Mouse (Mus musculus) heart, embryonic 12.5 days (tissue): Measurements from ENCODE around the gene Mtmr2. TPM values are rescaled to one million over a fixed set of nuclear protein-coding genes. Genes with fewer than 3 reads are reported as not detected.

Source experiments
- ATAC-seq: fragments of 200-750 bp; cut with Nextera tagmentation; 2 replicates; pipeline ENCODE4 v1.8.0; 2017; ENCODE audit warnings: moderate TSS enrichment, moderate library complexity; ENCODE audit not compliant: insufficient number of reproducible peaks, low FRiP score
- H3K27ac ChIP-seq: fragments of 300-500 bp; sonication (generic); 2 replicates; pipeline ENCODE4 v1.5.1; 2016; ENCODE audit warnings: mild to moderate bottlenecking, moderate library complexity; ENCODE audit not compliant: poor library complexity, severe bottlenecking
- H3K27me3 ChIP-seq: fragments of 300-500 bp; sonication (generic); replicated peaks from 2 replicates; pipeline ENCODE4 v1.6.1; 2016; ENCODE audit warnings: mild to moderate bottlenecking, moderate library complexity
- H3K36me3 ChIP-seq: fragments of 300-500 bp; sonication (generic); 2 replicates; pipeline ENCODE4 v1.6.1; 2016; ENCODE audit warnings: mild to moderate bottlenecking, moderate library complexity
- H3K4me1 ChIP-seq: fragments of 300-500 bp; sonication (generic); replicated peaks from 2 replicates; pipeline ENCODE4 v1.6.1; 2016; ENCODE audit warnings: mild to moderate bottlenecking
- H3K4me2 ChIP-seq: fragments of 300-500 bp; sonication (generic); 2 replicates; pipeline ENCODE4 v1.6.1; 2016; ENCODE audit warnings: mild to moderate bottlenecking, moderate library complexity
- H3K4me3 ChIP-seq: fragments of 300-500 bp; sonication (generic); 2 replicates; pipeline ENCODE4 v1.5.1; 2016; ENCODE audit warnings: mild to moderate bottlenecking
- H3K9ac ChIP-seq: fragments of 300-500 bp; sonication (generic); 2 replicates; pipeline ENCODE4 v1.6.1; 2016; ENCODE audit warnings: mild to moderate bottlenecking, moderate library complexity
- H3K9me3 ChIP-seq: fragments of 300-500 bp; sonication (generic); replicated peaks from 2 replicates; pipeline ENCODE4 v1.6.1; 2016; ENCODE audit warnings: mild to moderate bottlenecking, moderate library complexity
- WGBS: fragments of 180-500 bp; shearing (Covaris S2); methylation state at CpG from one replicate; pipeline ENCODE4 v1.1.7; 2016; 5-methylcytosine and 5-hydroxymethylcytosine counted together
- polyA plus RNA-seq: library from polyadenylated mRNA; unstranded; fragments of >200 nt; fragmentation: Nextera tagmentation; extraction: Ambion mirVana; gene quantifications from 2 replicates; pipeline ENCODE4 v1.2.1, GENCODE M21; 2016

Mtmr2 gene
- polyA plus RNA-seq, 1 experiment from 2014 or later, result 57.9 TPM

DNA sequence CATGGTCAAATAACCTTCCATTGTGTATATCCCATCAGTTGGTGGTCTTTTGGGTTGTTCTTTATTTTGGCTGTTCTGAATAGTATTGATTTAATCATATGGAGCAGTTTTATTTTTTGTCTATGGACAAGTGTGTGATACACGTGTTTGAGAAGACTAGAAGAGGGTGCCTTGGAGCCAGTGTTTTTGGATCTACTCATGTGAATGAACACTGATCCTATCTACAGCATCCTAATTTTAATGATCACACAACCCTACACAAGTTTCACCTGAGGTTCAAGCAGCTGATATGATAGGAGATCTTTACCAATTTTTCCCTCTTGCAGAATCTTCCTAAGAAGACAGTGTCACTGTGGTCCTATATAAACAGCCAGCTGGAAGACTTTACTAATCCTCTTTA, 56.3 kb downstream of the Mtmr2 start:
- peaks cover 62% of the 10 kb centered on the region for H3K36me3 ChIP-seq

DNA sequence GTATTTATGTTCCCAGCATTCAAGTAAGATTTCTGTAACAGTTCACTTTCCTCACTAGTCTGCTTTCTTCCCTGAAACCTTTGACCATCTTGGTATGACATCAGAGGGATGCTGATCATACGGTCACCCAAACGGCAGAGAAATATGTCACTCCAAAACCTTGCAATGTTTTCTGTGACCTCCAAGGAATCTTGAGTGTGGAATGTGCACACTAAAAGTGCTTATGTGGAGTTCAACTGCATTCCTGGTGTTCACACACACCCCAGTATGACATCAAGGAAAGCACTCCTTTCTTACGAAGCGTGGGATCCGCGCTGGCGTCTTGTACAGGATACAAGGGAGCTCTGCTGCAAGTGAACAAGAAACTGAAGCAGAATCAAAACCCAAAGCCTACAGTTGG, 58.6 kb downstream of the Mtmr2 start:
- no peak overlapping the region for H3K27ac ChIP-seq
- H3K36me3 ChIP-seq, result peaks cover 69% of the 10 kb centered on the region
- no peaks in the 10 kb centered on the region for H3K27me3 ChIP-seq
- no peak overlapping the region for H3K9ac ChIP-seq
- no peak overlapping the region for H3K4me3 ChIP-seq
- ATAC-seq, result no peak
- no peak overlapping the region for H3K4me2 ChIP-seq
- H3K9me3 ChIP-seq, result no peaks in the 10 kb centered on the region
- H3K4me1 ChIP-seq, result no peaks in the 10 kb centered on the region
- WGBS, result 93% methylated on average over 7 of the region's 7 CpGs

More for the DNA sequence above, 56.3 kb downstream of the Mtmr2 start:
- H3K9ac ChIP-seq, result no peak overlapping the region
- no peak overlapping the region for H3K4me2 ChIP-seq
- WGBS, result 86% methylated on average over 1 of the region's 1 CpGs
- no peaks in the 10 kb centered on the region for H3K4me1 ChIP-seq
- H3K4me3 ChIP-seq, result no peak overlapping the region
- H3K9me3 ChIP-seq, result no peaks in the 10 kb centered on the region
- no peak overlapping the region for H3K27ac ChIP-seq
- no peak for ATAC-seq
- no peaks in the 10 kb centered on the region for H3K27me3 ChIP-seq

DNA sequence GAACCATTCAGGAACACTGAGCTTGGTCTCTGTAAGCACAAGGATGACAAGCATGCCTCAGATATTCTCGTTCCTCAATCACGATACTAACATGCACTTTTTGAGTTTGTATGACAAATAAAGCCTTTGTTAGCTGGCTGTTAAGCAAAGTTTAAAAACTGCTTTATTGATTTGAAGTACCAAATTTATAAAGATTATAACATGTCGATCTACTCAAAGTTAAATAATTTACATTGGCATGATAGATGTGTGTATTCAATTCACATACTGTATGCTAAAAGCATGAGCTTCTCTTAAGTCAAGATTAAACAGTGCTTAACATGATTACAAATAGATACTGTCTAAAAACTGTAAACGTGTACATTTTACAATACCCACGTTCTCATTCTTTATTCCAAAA, 59.4 kb downstream of the Mtmr2 start:
- H3K9me3 ChIP-seq, result no peaks in the 10 kb centered on the region
- no peaks in the 10 kb centered on the region for H3K4me1 ChIP-seq
- no peaks in the 10 kb centered on the region for H3K27me3 ChIP-seq
- no peak overlapping the region for H3K4me2 ChIP-seq
- 90% methylated on average over 5 of the region's 5 CpGs for WGBS
- H3K9ac ChIP-seq, result no peak overlapping the region
- H3K36me3 ChIP-seq, result peaks cover 76% of the 10 kb centered on the region
- no peak overlapping the region for H3K4me3 ChIP-seq
- no peak overlapping the region for H3K27ac ChIP-seq
- ATAC-seq, result no peak

- no peaks in the 10 kb centered on the region for H3K9me3 ChIP-seq
- no peak overlapping the region for H3K4me3 ChIP-seq
- H3K9ac ChIP-seq, result no peak overlapping the region
- H3K4me2 ChIP-seq, result no peak overlapping the region
- H3K27ac ChIP-seq, result no peak overlapping the region
- H3K4me1 ChIP-seq, result no peaks in the 10 kb centered on the region
- H3K36me3 ChIP-seq, result peaks cover 67% of the 10 kb centered on the region
- ATAC-seq, result no peak
- H3K27me3 ChIP-seq, result no peaks in the 10 kb centered on the region
Measured at GRCm38 (mm10) chr9:13809937-13810336, 61.7 kb downstream of the Mtmr2 start.

DNA sequence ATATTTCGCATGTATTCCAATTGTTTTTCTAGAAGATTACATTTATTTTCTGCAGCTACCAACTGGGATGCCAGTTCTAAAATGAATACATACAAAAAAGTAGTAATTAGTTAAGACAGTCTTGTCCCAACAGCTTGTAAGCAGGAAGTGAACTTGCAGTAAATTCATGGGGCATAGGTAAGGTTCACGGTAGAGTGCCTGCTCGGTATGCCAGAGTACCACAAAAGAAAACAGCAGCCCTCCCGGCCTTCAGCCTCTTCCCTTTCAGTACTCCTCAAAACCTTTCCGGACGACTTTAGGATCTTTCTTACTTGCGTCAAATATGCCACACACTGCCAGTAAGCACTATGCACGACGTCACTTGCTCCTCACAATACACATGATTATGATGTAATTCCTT, 70.2 kb downstream of the Mtmr2 start:
- Histone ChIP-seq H3K27ac (no peak overlapping the region), H3K27me3 (no peaks in the 10 kb centered on the region), H3K4me2 (no peak overlapping the region), H3K9me3 (no peaks in the 10 kb centered on the region), H3K9ac (no peak overlapping the region), H3K36me3 (peaks cover 68% of the 10 kb centered on the region), H3K4me1 (no peaks in the 10 kb centered on the region), H3K4me3 (no peak overlapping the region)
- 90% methylated on average over 9 of the region's 9 CpGs for WGBS
- ATAC-seq, result no peak

DNA sequence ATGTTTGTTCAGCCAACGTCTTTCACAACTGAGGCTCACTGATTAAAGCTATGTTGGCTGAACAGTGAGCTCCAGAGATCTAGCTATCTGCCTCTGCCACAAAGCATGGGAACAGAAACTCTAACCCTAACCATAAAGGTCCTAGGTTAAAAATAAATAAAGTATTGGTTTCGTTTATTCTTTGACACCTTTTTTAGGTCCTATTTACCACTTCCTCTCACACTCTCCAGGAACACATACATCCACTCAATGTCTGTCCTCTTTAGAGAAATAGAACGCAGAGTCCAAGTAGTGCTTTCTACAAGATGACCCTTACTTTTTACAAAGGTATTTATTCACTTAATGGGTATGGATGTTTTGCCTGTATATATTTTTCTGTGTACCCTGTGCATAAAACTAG, 72.6 kb downstream of the Mtmr2 start:
- peaks cover 15% of the 10 kb centered on the region for H3K4me1 ChIP-seq
- no peaks in the 10 kb centered on the region for H3K9me3 ChIP-seq
- H3K4me3 ChIP-seq, result no peak overlapping the region
- no peak overlapping the region for H3K4me2 ChIP-seq
- H3K36me3 ChIP-seq, result peaks cover 56% of the 10 kb centered on the region
- H3K9ac ChIP-seq, result no peak overlapping the region
- no peak for ATAC-seq
- H3K27ac ChIP-seq, result no peak overlapping the region
- no peaks in the 10 kb centered on the region for H3K27me3 ChIP-seq
- WGBS, result 96% methylated on average over 3 of the region's 3 CpGs

GRCm38 (mm10) chr9:13825896-13826295, 77.7 kb downstream of the Mtmr2 start:
- peak overlapping the region; percentile 98 for H3K27ac ChIP-seq
- 5% methylated on average over 8 of the region's 8 CpGs for WGBS
- H3K4me3 ChIP-seq, result peak overlapping the region; percentile 86
- peak overlapping the region; percentile 85 for H3K4me2 ChIP-seq
- no peaks in the 10 kb centered on the region for H3K9me3 ChIP-seq
- H3K9ac ChIP-seq, result peak overlapping the region; percentile 88
- H3K36me3 ChIP-seq, result peaks cover 17% of the 10 kb centered on the region
- H3K27me3 ChIP-seq, result no peaks in the 10 kb centered on the region
- peaks cover 19% of the 10 kb centered on the region for H3K4me1 ChIP-seq
- no peak for ATAC-seq

- ATAC-seq, result peak; percentile 39
- H3K4me3 ChIP-seq, result peak overlapping the region; percentile 86
- H3K36me3 ChIP-seq, result peaks cover 17% of the 10 kb centered on the region
- H3K4me2 ChIP-seq, result peak overlapping the region; percentile 85
- WGBS, result under 1% methylated on average over 31 of the region's 31 CpGs
- H3K27me3 ChIP-seq, result no peaks in the 10 kb centered on the region
- no peaks in the 10 kb centered on the region for H3K9me3 ChIP-seq
- peak overlapping the region; percentile 88 for H3K9ac ChIP-seq
- peak overlapping the region; percentile 98 for H3K27ac ChIP-seq
- H3K4me1 ChIP-seq, result peaks cover 19% of the 10 kb centered on the region
Measured at GRCm38 (mm10) chr9:13826391-13826805, 78.2 kb downstream of the Mtmr2 start.

DNA sequence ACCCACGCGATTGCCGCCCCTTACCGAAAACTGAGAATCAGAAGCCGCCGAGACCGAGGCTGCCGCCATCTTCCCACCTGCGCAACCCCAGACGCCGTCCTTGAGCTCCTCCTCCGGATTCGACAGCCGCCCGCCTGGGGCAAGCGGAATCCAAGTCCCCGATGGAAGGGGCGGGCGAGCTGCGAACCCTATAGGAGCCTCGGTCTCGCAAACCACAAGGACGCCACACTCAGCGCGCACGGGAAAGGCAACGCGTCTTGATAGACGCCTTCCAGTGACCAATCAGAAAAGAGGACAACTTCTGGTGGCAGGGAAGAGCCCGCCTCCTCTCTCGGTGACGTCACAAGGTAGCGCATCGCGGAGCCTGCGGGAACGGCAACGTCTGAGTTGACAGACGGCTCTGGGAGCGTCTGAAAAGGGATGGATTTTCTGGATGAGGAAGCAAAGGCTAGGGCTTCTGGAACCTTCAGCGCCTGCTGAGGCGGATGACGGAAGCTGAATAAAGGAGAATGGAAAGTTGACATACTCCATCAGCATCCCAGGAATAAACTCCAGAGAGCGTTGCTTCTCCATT, 78.7 kb downstream of the Mtmr2 start, which contains the start of gene Cep57:
Gene Cep57, minus strand, starts transcription at position 276 of the 574 bp plus-strand sequence.
- Histone ChIP-seq H3K27ac (peak within 1 kb of the TSS; percentile 98), H3K9ac (peak within 1 kb of the TSS; percentile 94), H3K4me1 (peaks cover 19% of the 10 kb centered on the region), H3K36me3 (peaks cover 22% of the 10 kb centered on the region), H3K4me2 (peak within 1 kb of the TSS; percentile 85), H3K4me3 (peak within 1 kb of the TSS; percentile 86), H3K27me3 (no peaks in the 10 kb centered on the region), H3K9me3 (no peaks in the 10 kb centered on the region)
- peak; percentile 93 for ATAC-seq
- WGBS, result under 1% methylated on average over 44 of the region's 44 CpGs

- peak; percentile 92 for ATAC-seq
- H3K4me1 ChIP-seq, result peaks cover 19% of the 10 kb centered on the region
- peaks cover 24% of the 10 kb centered on the region for H3K36me3 ChIP-seq
- peak within 1 kb of the TSS; percentile 98 for H3K27ac ChIP-seq
- H3K4me2 ChIP-seq, result peak within 1 kb of the TSS; percentile 85
- under 1% methylated on average over 67 of the region's 67 CpGs for WGBS
- H3K27me3 ChIP-seq, result no peaks in the 10 kb centered on the region
- peak within 1 kb of the TSS; percentile 86 for H3K4me3 ChIP-seq
- no peaks in the 10 kb centered on the region for H3K9me3 ChIP-seq
- peak within 1 kb of the TSS; percentile 94 for H3K9ac ChIP-seq
Measured at GRCm38 (mm10) chr9:13827406-13828086, 79.3 kb downstream of the Mtmr2 start, which contains the start of gene Fam76b. Gene Fam76b, plus strand, starts transcription at chr9:13827716.

- peak; percentile 29; the same call in 1 of the 2 replicates for ATAC-seq
- peaks cover 25% of the 10 kb centered on the region for H3K36me3 ChIP-seq
Measured at GRCm38 (mm10) chr9:13828087-13828441, 79.9 kb downstream of the Mtmr2 start.

More at GRCm38 (mm10) chr9:13828087-13828441, 79.9 kb downstream of the Mtmr2 start:
- peaks cover 19% of the 10 kb centered on the region for H3K4me1 ChIP-seq
- no peaks in the 10 kb centered on the region for H3K27me3 ChIP-seq
- peak overlapping the region; percentile 94 for H3K9ac ChIP-seq
- H3K4me3 ChIP-seq, result peak overlapping the region; percentile 86
- under 1% methylated on average over 23 of the region's 23 CpGs for WGBS
- H3K9me3 ChIP-seq, result no peaks in the 10 kb centered on the region
- H3K4me2 ChIP-seq, result peak overlapping the region; percentile 85
- peak overlapping the region; percentile 96 for H3K27ac ChIP-seq
